Mouse (Mus musculus) myocyte (in vitro differentiated cells): ENCODE data around the gene Syt12. TPM values are rescaled to one million over a fixed set of nuclear protein-coding genes. Genes with fewer than 3 reads are reported as not detected.

Experiments used
- H3K27me3 ChIP-seq: one replicate; pipeline ENCODE4 v1.6.1; 2011; ENCODE audit not compliant: control insufficient read depth, insufficient read depth, insufficient read length
- H3K36me3 ChIP-seq: one replicate; pipeline ENCODE4 v1.6.1; 2011; ENCODE audit not compliant: control insufficient read depth, insufficient read depth
- H3K4me2 ChIP-seq: one replicate; pipeline ENCODE4 v1.6.1; 2011; ENCODE audit warnings: low read depth, control low read depth
- H3K4me3 ChIP-seq: one replicate; pipeline ENCODE4 v1.5.1; 2011; ENCODE audit warnings: mild to moderate bottlenecking, control low read depth, moderate library complexity
- H3K79me2 ChIP-seq: one replicate; pipeline ENCODE4 v1.6.1; 2011; ENCODE audit not compliant: control insufficient read depth, insufficient read depth
- H3ac ChIP-seq: one replicate; pipeline ENCODE4 v1.6.1; 2011; ENCODE audit not compliant: control insufficient read depth, insufficient read length
- CEBPB ChIP-seq: IDR thresholded peaks from 2 replicates; pipeline ENCODE4 v1.6.1; 2011; ENCODE audit warnings: mild to moderate bottlenecking, moderate library complexity; ENCODE audit not compliant: poor library complexity, insufficient read depth, severe bottlenecking
- E2F4 ChIP-seq: IDR thresholded peaks from one replicate; pipeline ENCODE4 v1.6.1; 2011; ENCODE audit warnings: mild to moderate bottlenecking, control low read depth, moderate library complexity; ENCODE audit not compliant: insufficient read depth
- MAX ChIP-seq: IDR thresholded peaks from one replicate; pipeline ENCODE4 v1.6.1; 2011; ENCODE audit warnings: low read depth, mild to moderate bottlenecking, control low read depth
- MYOD1 ChIP-seq, 3 experiments: IDR thresholded peaks; one replicate each; pipeline ENCODE4 v1.6.1; 2011; ENCODE audit warnings: control low read depth in 2 of 3, low read depth in 2 of 3, mild to moderate bottlenecking in 2 of 3, moderate library complexity in 1 of 3; ENCODE audit not compliant: insufficient read length in 2 of 3, control insufficient read depth in 1 of 3
- MYOG ChIP-seq, 3 experiments: IDR thresholded peaks; one replicate each; pipeline ENCODE4 v1.6.1; 2011; ENCODE audit warnings: control low read depth in 2 of 3, low read depth in 2 of 3, mild to moderate bottlenecking in 2 of 3; ENCODE audit not compliant: insufficient read length in 2 of 3, control insufficient read depth in 1 of 3, insufficient read depth in 1 of 3
- POLR2A ChIP-seq: IDR thresholded peaks from one replicate; pipeline ENCODE4 v1.6.1; 2011; ENCODE audit warnings: low read depth, mild to moderate bottlenecking, control low read depth, moderate library complexity; ENCODE audit not compliant: insufficient read length
- POLR2AphosphoS2 ChIP-seq: IDR thresholded peaks from one replicate; pipeline ENCODE4 v1.6.1; 2011; ENCODE audit warnings: low read depth, control low read depth; ENCODE audit not compliant: insufficient read length
- REST ChIP-seq: IDR thresholded peaks from one replicate; pipeline ENCODE4 v1.6.1; 2011; ENCODE audit warnings: mild to moderate bottlenecking, control low read depth, moderate library complexity; ENCODE audit not compliant: insufficient read depth, insufficient read length
- SRF ChIP-seq: IDR thresholded peaks from one replicate; pipeline ENCODE4 v1.6.1; 2011; ENCODE audit warnings: low read depth; ENCODE audit not compliant: control insufficient read depth, insufficient read length
- TCF12 ChIP-seq: IDR thresholded peaks from one replicate; pipeline ENCODE4 v1.6.1; 2011; ENCODE audit warnings: mild to moderate bottlenecking, control low read depth; ENCODE audit not compliant: poor library complexity, insufficient read depth, severe bottlenecking
- TCF3 ChIP-seq: IDR thresholded peaks from one replicate; pipeline ENCODE4 v1.6.1; 2011; ENCODE audit warnings: low read depth, control low read depth; ENCODE audit not compliant: insufficient read length
- USF1 ChIP-seq: IDR thresholded peaks from one replicate; pipeline ENCODE4 v1.6.1; 2011; ENCODE audit warnings: low read depth, mild to moderate bottlenecking, control low read depth, moderate library complexity
- polyA plus RNA-seq: library from polyadenylated mRNA; unstranded; fragments of >200 nt; fragmentation: generic; extraction: Trizol; gene quantifications from one replicate; pipeline ENCODE4 v1.2.1, GENCODE M21; 2012; ENCODE audit warnings: missing spikeins

Syt12 gene
- polyA plus RNA-seq, 1 experiment = 22.3 TPM

DNA sequence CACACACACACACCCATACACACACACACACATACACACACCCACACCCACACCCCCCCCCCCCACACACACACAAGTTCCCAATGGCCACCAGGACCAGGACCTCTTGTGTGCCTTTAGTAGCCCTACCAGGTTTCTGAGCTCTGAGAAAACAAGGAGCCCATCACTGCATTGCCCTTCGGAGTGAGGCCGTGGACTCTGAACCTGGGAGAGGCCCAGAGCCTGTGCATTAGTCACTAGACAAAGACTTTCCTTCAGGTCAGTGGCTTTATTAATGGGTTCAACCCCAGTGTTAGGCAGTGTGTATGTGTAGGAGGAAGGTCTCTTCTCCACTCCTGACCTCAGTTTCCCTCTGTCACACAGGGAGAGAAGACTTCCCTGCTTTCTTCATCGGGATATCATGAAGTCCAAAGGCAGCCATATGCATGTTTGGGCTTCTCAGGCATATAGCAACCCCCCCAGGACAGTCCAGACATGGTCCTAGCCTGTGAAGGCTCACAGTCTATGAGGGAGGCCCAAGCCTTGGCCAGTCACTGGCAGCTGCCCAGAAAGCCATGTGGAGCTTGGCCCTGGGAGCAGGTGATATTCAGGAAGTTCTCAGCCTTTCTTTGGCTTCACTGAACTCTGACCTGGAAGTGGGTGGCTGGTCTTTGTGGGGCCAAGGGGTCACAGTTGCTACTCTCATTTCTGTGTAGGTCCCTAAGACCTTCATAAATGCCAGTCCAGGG is 19.5 kb upstream of the Syt12 start:
- Histone ChIP-seq H3K27me3 (no peaks in the 10 kb centered on the region), H3K4me3 (no peak overlapping the region), H3K36me3 (no peaks in the 10 kb centered on the region), H3K4me2 (no peak overlapping the region), H3ac (no peak overlapping the region), H3K79me2 (no peaks in the 10 kb centered on the region)
- TF ChIP-seq SRF = no peak
- no peak for TF ChIP-seq REST
- no peak for TF ChIP-seq MAX
- no peak for TF ChIP-seq POLR2A
- TF ChIP-seq USF1 = no peak
- TF ChIP-seq E2F4 = no peak
- no peak for TF ChIP-seq CEBPB
- TF ChIP-seq TCF3 = no peak
- no peak for TF ChIP-seq TCF12
- no peak for TF ChIP-seq MYOG (IDR thresholded peaks at IDR 0.05; ENCODE audit: control insufficient read depth in 1 of 3, insufficient read depth in 1 of 3, insufficient read length in 2 of 3, low read depth in 2 of 3)

DNA sequence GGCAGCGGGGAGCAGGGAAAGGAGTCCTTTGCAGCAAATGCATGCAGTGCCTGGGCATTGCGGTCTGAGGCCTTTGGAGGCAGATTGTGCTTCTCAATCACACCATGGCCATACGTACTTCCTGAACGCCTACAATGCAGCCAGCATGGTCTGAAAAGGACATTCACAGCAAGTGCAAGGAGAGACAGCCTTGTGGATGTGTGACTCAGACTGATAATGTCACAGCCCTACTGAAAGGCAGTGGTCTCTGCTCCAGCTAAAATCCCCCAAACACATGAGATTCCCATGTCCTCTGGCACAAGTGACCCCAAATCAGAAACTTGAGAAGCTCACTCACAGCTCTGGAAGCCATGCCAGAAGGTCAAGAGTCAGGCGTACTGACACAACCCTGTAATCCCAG is 18.6 kb upstream of the Syt12 start:
- Histone ChIP-seq H3K27me3 (no peaks in the 10 kb centered on the region), H3ac (no peak overlapping the region), H3K4me2 (no peak overlapping the region), H3K36me3 (no peaks in the 10 kb centered on the region), H3K4me3 (no peak overlapping the region), H3K79me2 (no peaks in the 10 kb centered on the region)
- TF ChIP-seq USF1 (no peak), MYOG (IDR thresholded peaks at IDR 0.05; ENCODE audit: control insufficient read depth in 1 of 3, insufficient read depth in 1 of 3, insufficient read length in 2 of 3, low read depth in 2 of 3) (no peak), SRF (no peak), MYOD1 (IDR thresholded peaks at IDR 0.05; ENCODE audit: control insufficient read depth in 1 of 3, insufficient read length in 2 of 3, low read depth in 2 of 3) (no peak), TCF3 (no peak), CEBPB (no peak), POLR2A (no peak), E2F4 (no peak), REST (no peak), POLR2AphosphoS2 (no peak), MAX (no peak), TCF12 (no peak)

DNA sequence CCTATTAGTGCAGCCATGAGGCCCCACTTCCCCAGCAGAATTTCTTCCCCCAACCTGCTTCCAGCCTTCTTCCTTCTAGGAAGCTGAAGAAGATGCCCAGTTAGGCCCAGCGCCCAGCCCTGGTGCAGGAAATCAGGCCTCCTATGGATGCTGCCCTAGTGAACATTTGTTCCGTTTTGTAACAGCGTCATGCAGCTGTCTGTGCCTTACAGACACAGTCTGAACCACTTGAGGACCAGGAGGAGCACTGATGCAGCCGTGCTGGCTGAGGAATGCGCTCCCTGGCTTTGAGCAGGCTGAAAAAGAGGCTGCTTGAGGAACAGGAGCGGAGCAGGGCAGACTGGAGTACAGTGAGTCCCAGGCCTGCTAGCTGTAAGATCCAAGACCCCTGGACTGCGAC is 17.5 kb upstream of the Syt12 start:
- no peaks in the 10 kb centered on the region for H3K27me3 ChIP-seq
- no peak overlapping the region for H3ac ChIP-seq
- H3K4me2 ChIP-seq = no peak overlapping the region
- no peaks in the 10 kb centered on the region for H3K36me3 ChIP-seq
- H3K79me2 ChIP-seq = no peaks in the 10 kb centered on the region
- H3K4me3 ChIP-seq = no peak overlapping the region
- TF ChIP-seq USF1 (no peak), MYOG (IDR thresholded peaks at IDR 0.05; ENCODE audit: control insufficient read depth in 1 of 3, insufficient read depth in 1 of 3, insufficient read length in 2 of 3, low read depth in 2 of 3) (peak in 2 of 3 experiments; percentile 34 to 35), MYOD1 (IDR thresholded peaks at IDR 0.05; ENCODE audit: control insufficient read depth in 1 of 3, insufficient read length in 2 of 3, low read depth in 2 of 3) (peak in 2 of 3 experiments; percentile 46 to 51)

DNA sequence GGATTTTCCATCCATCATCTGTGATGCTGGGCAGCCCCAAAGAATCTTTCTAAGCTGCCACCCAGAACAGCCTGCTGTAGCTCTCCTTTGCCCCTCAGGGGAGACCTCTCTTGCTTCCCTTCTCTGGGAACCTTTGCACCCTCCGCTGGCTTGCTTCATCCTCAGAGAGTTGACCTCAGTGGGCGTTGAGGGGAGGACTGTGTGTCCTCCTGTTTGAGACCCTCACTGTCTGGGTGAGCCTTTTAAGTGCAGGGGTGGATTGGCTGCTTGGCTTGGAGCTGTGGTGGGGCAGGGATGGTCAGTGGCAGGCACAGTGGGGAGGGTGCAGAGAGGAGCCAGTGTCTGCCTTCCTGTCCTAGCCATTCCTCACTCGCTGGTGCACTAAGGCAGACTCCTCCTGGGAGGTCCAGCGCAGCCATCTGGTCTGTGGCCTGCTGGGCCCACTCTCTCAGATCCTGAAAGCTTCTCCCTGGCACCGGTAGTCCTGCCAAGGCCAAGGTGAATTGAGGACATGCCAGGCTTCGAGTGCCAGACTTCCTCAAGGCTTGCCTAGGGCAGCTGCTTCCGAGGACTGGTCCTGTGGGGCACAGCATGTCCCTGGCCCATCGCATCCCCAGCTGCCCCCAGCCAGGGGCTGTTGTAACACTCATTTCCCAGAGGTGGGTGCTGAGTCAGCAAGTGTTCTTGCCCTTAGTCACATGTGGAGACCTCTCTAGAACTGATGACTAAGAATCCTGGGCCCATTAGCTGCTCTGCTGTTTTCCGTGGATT is 15.5 kb upstream of the Syt12 start:
- Histone ChIP-seq H3K4me2 (peak overlapping the region; percentile 48), H3K79me2 (no peaks in the 10 kb centered on the region), H3K4me3 (no peak overlapping the region), H3ac (no peak overlapping the region), H3K27me3 (no peaks in the 10 kb centered on the region), H3K36me3 (no peaks in the 10 kb centered on the region)
- TF ChIP-seq POLR2A = no peak
- TF ChIP-seq POLR2AphosphoS2 = no peak
- no peak for TF ChIP-seq SRF
- peak; percentile 31 for TF ChIP-seq TCF3
- no peak for TF ChIP-seq MAX
- TF ChIP-seq REST = no peak
- no peak for TF ChIP-seq TCF12
- TF ChIP-seq CEBPB = no peak
- peak in 1 of 3 experiments; percentile 84 for TF ChIP-seq MYOD1 (IDR thresholded peaks at IDR 0.05; ENCODE audit: control insufficient read depth in 1 of 3, insufficient read length in 2 of 3, low read depth in 2 of 3)
- no peak for TF ChIP-seq E2F4
- peak; percentile 39 for TF ChIP-seq USF1
- peak in 2 of 3 experiments; percentile 42 to 81 for TF ChIP-seq MYOG (IDR thresholded peaks at IDR 0.05; ENCODE audit: control insufficient read depth in 1 of 3, insufficient read depth in 1 of 3, insufficient read length in 2 of 3, low read depth in 2 of 3)
